Mouse (Mus musculus) heart, embryonic 11.5 days (tissue): Measurements from ENCODE around the gene Knstrn. TPM values are rescaled to one million over a fixed set of nuclear protein-coding genes. Genes with fewer than 3 reads are reported as not detected.

Experiments used
- ATAC-seq: fragments of 200-750 bp; cut with Nextera tagmentation; replicated peaks from 2 replicates; pipeline ENCODE4 v1.8.0; 2017; ENCODE audit warnings: moderate library complexity; ENCODE audit not compliant: insufficient number of reproducible peaks, low FRiP score, low TSS enrichment
- H3K27ac ChIP-seq: fragments of 300-500 bp; sonication (generic); 2 replicates; pipeline ENCODE4 v1.5.1; 2014; ENCODE audit warnings: mild to moderate bottlenecking, low read depth, low read length
- H3K27me3 ChIP-seq: fragments of 300-500 bp; sonication (generic); 2 replicates; pipeline ENCODE4 v1.6.1; 2014; ENCODE audit warnings: mild to moderate bottlenecking, low read length, mixed read lengths; ENCODE audit not compliant: control insufficient read depth, insufficient read depth
- H3K36me3 ChIP-seq: fragments of 300-500 bp; sonication (generic); 2 replicates; pipeline ENCODE4 v1.6.1; 2014; ENCODE audit warnings: mild to moderate bottlenecking, low read length, moderate library complexity, mixed read lengths; ENCODE audit not compliant: control insufficient read depth, insufficient read depth
- H3K4me1 ChIP-seq: fragments of 300-500 bp; sonication (generic); 2 replicates; pipeline ENCODE4 v1.6.1; 2014; ENCODE audit warnings: low read length; ENCODE audit not compliant: control insufficient read depth, insufficient read depth
- H3K4me2 ChIP-seq: fragments of 300-500 bp; sonication (generic); 2 replicates; pipeline ENCODE4 v1.6.1; 2014; ENCODE audit warnings: mild to moderate bottlenecking, moderate library complexity
- H3K4me3 ChIP-seq: fragments of 300-500 bp; sonication (generic); 2 replicates; pipeline ENCODE4 v1.5.1; 2014; ENCODE audit warnings: low read depth, low read length
- H3K9ac ChIP-seq: fragments of 300-500 bp; sonication (generic); 2 replicates; pipeline ENCODE4 v1.6.1; 2014; ENCODE audit warnings: mild to moderate bottlenecking, low read depth, low read length, moderate library complexity
- H3K9me3 ChIP-seq: fragments of 300-500 bp; sonication (generic); replicated peaks from 2 replicates; pipeline ENCODE4 v1.6.1; 2016; ENCODE audit warnings: low read length; ENCODE audit not compliant: control insufficient read depth
- WGBS: fragments of 180-500 bp; shearing (Covaris S2); extraction: QIAGEN DNeasy Blood & Tissue Kit; methylation state at CpG from one replicate; pipeline ENCODE4 v1.1.7; 2014; ENCODE audit not compliant: insufficient replicate concordance; 5-methylcytosine and 5-hydroxymethylcytosine counted together
- polyA plus RNA-seq: library from polyadenylated mRNA; unstranded; fragments of >200 nt; fragmentation: Nextera tagmentation; extraction: Ambion mirVana; gene quantifications from 2 replicates; pipeline ENCODE4 v1.2.1, GENCODE M21; 2014

The Knstrn gene
- polyA plus RNA-seq, 1 experiment from 2014 or later, result 135 TPM

DNA sequence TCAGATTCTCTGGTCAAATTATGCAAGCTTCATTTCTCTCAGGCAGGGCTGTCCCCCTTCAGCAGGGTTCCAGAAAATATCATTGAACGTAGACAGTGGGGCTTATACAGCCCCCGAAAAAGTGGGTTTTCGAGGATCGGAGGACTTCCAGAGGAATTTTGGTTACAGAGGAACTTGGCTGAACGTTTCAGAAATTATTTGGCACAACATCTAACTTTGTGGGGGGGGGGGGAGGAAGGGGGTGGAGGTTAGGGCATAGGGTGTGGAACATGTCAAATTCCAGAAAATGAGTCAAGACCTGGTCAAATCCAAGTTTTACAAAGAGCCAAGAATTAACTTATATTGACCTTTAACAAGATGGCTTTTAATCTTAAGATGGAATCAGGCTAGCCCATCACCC, 15.3 kb downstream of the Knstrn start:
- no peak for ATAC-seq
- H3K4me2 ChIP-seq, result no peak overlapping the region
- H3K27ac ChIP-seq, result no peak overlapping the region
- peaks cover 50% of the 10 kb centered on the region for H3K36me3 ChIP-seq
- no peak overlapping the region for H3K4me3 ChIP-seq
- no peaks in the 10 kb centered on the region for H3K27me3 ChIP-seq
- no peak overlapping the region for H3K9ac ChIP-seq
- no peaks in the 10 kb centered on the region for H3K4me1 ChIP-seq
- no peaks in the 10 kb centered on the region for H3K9me3 ChIP-seq
- WGBS, result 95% methylated on average over 5 of the region's 5 CpGs

DNA sequence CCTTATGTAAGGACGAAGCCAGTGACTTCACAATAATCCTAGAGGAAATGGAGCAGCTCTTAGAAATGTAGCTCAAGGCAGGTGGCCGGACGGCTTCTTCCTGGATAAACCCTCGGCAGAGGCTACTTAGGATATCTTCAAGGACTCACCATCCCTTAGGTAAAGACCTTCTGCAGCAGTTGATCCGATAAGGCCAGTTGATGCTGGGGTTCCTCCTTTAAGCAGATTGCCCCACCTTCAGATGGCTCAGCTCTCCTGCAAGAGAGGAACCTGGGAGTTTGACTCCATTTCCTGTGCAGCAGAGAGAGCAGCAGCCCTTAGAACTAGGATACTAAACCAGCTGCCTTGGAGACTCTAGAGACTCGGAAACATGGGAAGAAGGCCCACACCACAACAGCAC, 20.3 kb downstream of the Knstrn start:
- H3K36me3 ChIP-seq, result peaks cover 21% of the 10 kb centered on the region
- H3K27ac ChIP-seq, result no peak overlapping the region
- H3K4me1 ChIP-seq, result no peaks in the 10 kb centered on the region
- H3K9ac ChIP-seq, result no peak overlapping the region
- H3K4me3 ChIP-seq, result no peak overlapping the region
- H3K9me3 ChIP-seq, result no peaks in the 10 kb centered on the region
- WGBS, result 92% methylated on average over 6 of the region's 6 CpGs
- no peak overlapping the region for H3K4me2 ChIP-seq
- no peak for ATAC-seq
- H3K27me3 ChIP-seq, result no peaks in the 10 kb centered on the region

DNA sequence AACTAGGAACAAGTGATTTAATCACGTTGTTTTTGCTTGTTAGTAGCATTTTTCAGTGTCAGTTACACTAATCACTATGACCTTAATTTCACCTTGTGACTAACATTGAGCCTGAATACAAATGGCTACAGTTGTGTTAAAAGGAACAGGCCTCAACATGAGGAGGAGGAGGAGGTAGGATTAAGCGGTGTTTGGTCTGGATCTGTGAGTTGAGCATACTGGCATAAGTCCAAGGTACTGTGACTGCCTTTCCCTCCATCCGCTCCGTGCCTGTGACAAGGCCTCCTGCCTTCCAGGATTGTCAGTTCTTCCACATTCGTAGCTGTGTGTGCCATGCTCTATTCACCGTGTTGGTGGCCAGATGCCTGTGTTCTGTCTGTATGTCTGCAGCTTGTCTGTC, 21.3 kb downstream of the Knstrn start:
- H3K36me3 ChIP-seq, result peaks cover 14% of the 10 kb centered on the region
- no peak for ATAC-seq
- no peak overlapping the region for H3K4me3 ChIP-seq
- no peaks in the 10 kb centered on the region for H3K9me3 ChIP-seq
- no peaks in the 10 kb centered on the region for H3K4me1 ChIP-seq
- no peak overlapping the region for H3K9ac ChIP-seq
- H3K4me2 ChIP-seq, result no peak overlapping the region
- no peaks in the 10 kb centered on the region for H3K27me3 ChIP-seq
- no peak overlapping the region for H3K27ac ChIP-seq
- WGBS, result 80% methylated on average over 6 of the region's 6 CpGs

DNA sequence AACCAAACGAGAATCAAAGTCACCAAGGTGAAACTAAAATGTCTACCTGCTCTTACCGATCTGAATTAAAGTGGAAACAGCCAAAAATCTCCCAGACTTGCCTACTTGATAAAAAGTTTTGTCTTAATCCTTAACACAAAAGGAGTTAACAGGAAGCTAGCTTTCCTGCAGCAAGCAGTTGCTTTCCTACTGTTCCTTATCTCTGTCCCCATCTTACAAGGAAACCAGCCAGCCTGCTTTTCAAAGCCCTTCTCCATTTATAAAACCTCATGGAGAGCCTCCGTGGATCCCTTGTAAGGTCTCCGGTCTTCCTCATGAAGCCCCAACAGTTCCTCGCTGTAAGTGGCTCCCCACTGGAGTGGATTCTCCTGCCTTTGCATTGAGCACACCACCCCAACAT, 24.5 kb downstream of the Knstrn start:
- no peak overlapping the region for H3K9ac ChIP-seq
- no peaks in the 10 kb centered on the region for H3K27me3 ChIP-seq
- H3K36me3 ChIP-seq, result peaks cover 3% of the 10 kb centered on the region; the same call in 1 of the 2 replicates
- no peak overlapping the region for H3K4me2 ChIP-seq
- H3K4me1 ChIP-seq, result no peaks in the 10 kb centered on the region; the same call in 1 of the 2 replicates
- 35% methylated on average over 5 of the region's 5 CpGs for WGBS
- no peak for ATAC-seq
- no peak overlapping the region for H3K27ac ChIP-seq
- no peaks in the 10 kb centered on the region for H3K9me3 ChIP-seq
- no peak overlapping the region for H3K4me3 ChIP-seq

DNA sequence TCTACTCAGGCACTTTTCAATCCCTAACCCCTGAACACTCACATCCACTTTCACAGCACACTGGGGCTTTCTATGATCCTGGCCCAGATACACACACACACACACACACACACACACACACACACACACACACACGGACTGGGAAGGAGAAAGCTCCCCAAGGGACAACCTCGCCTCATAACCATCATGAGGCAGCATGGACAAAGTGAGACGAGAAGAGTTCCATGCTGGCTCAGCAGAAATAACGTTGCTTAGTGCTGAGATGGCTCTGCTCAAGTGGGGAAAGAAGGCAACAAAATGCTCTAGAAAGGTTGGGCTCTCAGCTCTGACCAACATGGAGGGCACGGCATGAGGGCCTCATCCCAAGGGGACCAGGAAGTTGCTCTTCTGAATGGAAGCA, 27.4 kb downstream of the Knstrn start:
- Histone ChIP-seq H3K9ac (no peak overlapping the region), H3K9me3 (no peaks in the 10 kb centered on the region), H3K4me2 (no peak overlapping the region), H3K4me3 (no peak overlapping the region), H3K27me3 (no peaks in the 10 kb centered on the region), H3K27ac (no peak overlapping the region), H3K36me3 (no peaks in the 10 kb centered on the region), H3K4me1 (peaks cover 2% of the 10 kb centered on the region; the same call in 1 of the 2 replicates)
- ATAC-seq, result no peak
- 70% methylated on average over 5 of the region's 5 CpGs for WGBS

DNA sequence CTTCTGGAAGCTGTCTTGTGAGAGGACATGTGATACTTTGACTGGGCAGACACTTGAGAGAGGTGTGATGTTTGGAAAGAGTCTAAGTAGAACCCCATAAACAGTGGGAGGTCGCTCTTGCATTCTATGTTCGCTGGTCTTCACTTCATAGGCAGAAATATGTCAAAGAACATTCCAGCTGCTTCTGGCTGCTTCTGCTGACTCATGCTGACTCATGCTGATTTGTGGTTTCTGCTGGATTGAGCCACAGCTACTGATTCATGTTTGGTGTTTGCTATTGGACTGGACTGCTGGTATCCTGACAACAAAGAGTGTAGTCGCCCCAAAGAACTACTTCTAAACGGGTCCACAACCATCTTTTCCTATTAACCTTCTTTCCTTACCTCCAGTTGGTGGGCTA, 28.0 kb downstream of the Knstrn start:
- Histone ChIP-seq H3K9me3 (no peaks in the 10 kb centered on the region), H3K27ac (no peak overlapping the region), H3K4me1 (peaks cover 3% of the 10 kb centered on the region; the same call in 1 of the 2 replicates), H3K4me3 (no peak overlapping the region), H3K36me3 (no peaks in the 10 kb centered on the region), H3K4me2 (no peak overlapping the region), H3K9ac (no peak overlapping the region), H3K27me3 (no peaks in the 10 kb centered on the region)
- 85% methylated on average over 4 of the region's 4 CpGs for whole genome bisulfite sequencing
- no peak for ATAC-seq

DNA sequence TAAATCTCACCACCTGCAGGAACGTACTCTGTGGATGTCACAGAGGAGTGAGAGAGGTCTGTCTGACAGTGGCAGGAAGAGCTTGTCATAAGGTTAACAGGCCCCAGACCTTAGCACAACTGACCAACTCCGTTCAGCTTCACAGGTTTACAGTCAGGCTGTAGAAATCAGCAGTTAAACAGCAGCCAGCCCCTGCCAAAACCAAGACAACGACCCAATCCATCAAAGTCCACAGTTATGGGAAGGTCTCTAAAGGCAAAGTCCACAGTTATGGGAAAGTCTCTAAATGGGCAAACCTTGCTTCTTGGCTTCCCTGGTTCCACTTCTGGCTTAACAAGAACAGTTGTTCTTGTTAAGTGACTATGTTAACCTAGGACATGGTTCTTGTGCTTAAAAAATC, 30.6 kb downstream of the Knstrn start:
- H3K4me2 ChIP-seq, result no peak overlapping the region
- no peak overlapping the region for H3K27ac ChIP-seq
- no peaks in the 10 kb centered on the region for H3K27me3 ChIP-seq
- peaks cover 3% of the 10 kb centered on the region; the same call in 1 of the 2 replicates for H3K4me1 ChIP-seq
- WGBS, result 69% methylated on average over 3 of the region's 3 CpGs
- no peak overlapping the region for H3K9ac ChIP-seq
- H3K4me3 ChIP-seq, result no peak overlapping the region
- H3K9me3 ChIP-seq, result no peaks in the 10 kb centered on the region
- no peaks in the 10 kb centered on the region for H3K36me3 ChIP-seq
- ATAC-seq, result no peak

DNA sequence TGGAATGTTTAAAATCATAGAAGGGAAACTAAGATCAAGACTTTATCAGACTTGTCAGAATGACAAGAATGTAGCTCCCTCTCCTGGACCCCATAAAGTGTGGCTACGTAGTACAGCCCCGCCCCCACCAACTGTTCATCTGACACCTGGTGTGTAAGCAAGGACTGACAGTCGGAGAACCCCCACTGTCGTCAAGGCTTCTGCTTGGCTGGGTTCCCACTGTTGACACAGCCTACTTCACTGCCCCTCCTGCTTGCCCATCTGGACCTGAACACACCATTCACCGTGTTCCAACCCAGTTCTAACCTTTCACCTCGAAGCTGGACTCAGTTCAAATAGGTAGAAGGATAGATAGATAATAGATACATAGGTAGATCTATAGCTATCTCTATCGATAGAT, 32.4 kb downstream of the Knstrn start:
- Histone ChIP-seq H3K9me3 (no peaks in the 10 kb centered on the region), H3K4me2 (no peak overlapping the region), H3K27ac (no peak overlapping the region), H3K9ac (no peak overlapping the region), H3K4me1 (peaks cover 3% of the 10 kb centered on the region; the same call in 1 of the 2 replicates), H3K36me3 (no peaks in the 10 kb centered on the region), H3K4me3 (no peak overlapping the region), H3K27me3 (no peaks in the 10 kb centered on the region)
- 51% methylated on average over 7 of the region's 7 CpGs for WGBS
- no peak for ATAC-seq

DNA sequence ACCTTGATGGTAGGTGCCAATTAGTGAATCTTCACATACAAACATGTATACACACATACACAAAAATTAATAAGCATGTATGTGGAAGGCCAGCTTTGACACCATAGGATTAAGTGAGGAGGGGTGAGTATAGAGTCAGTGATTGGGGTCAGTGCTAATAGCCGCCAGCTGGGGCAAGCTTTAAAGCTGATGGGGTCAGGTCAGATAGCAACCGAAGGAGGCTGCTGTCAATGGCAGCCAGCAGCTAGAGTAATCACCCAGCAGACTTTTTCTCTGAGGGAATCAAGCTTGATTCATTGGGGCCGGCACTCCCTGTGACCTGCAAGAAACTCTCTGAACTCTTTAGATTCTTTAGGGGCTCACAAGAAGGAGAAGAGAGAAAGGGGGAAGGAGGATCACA, 38.0 kb downstream of the Knstrn start:
- Histone ChIP-seq H3K27ac (no peak overlapping the region), H3K4me3 (no peak overlapping the region)
- ATAC-seq, result no peak

More for the DNA sequence above, 38.0 kb downstream of the Knstrn start:
- Histone ChIP-seq H3K9ac (no peak overlapping the region), H3K27me3 (no peaks in the 10 kb centered on the region), H3K4me1 (no peaks in the 10 kb centered on the region), H3K9me3 (no peaks in the 10 kb centered on the region), H3K4me2 (no peak overlapping the region), H3K36me3 (no peaks in the 10 kb centered on the region)
- WGBS, result 23% methylated on average over 3 of the region's 3 CpGs
